Mouse (Mus musculus) kidney, embryonic 14.5 days (tissue): ENCODE measurements around the gene Cd79a. TPM values are rescaled to one million over a fixed set of nuclear protein-coding genes. Genes with fewer than 3 reads are reported as not detected.

Source experiments
- polyA plus RNA-seq: library from polyadenylated mRNA; unstranded; fragments of >200 nt; fragmentation: Nextera tagmentation; extraction: Ambion mirVana; gene quantifications from 2 replicates; pipeline ENCODE4 v1.2.1, GENCODE M21; 2014

Cd79a gene
- polyA plus RNA-seq, 1 experiment from 2014 or later: 1.5 TPM

Other genes with a start within 250 kb of the Cd79a start
- not detected in 2 replicates for gene Tex101, start 220.7 kb upstream of the Cd79a start, polyA plus RNA-seq
- not detected in 2 replicates for gene BC049730, start 188.1 kb upstream of the Cd79a start, polyA plus RNA-seq
- gene Gm4763, start 170.5 kb upstream of the Cd79a start, polyA plus RNA-seq: not detected in 2 replicates
- 0.24 and 0.36 TPM in 2 replicates for gene Cd177, start 137.1 kb upstream of the Cd79a start, polyA plus RNA-seq
- 0.39 and 0.41 TPM in 2 replicates for gene Ceacam10, start 120.2 kb upstream of the Cd79a start, polyA plus RNA-seq
- 18.8 and 22.4 TPM in 2 replicates for gene Gm9844, start 35.2 kb upstream of the Cd79a start, polyA plus RNA-seq
- gene Lypd4, start 27.4 kb upstream of the Cd79a start, polyA plus RNA-seq: not detected in 2 replicates
- not detected in 2 replicates for gene Dmrtc2, start 27.3 kb upstream of the Cd79a start, polyA plus RNA-seq
- 2,731 and 3,572 TPM in 2 replicates for gene Rps19, start 13.0 kb upstream of the Cd79a start, polyA plus RNA-seq
- gene Arhgef1, start 5.5 kb downstream of the Cd79a start, polyA plus RNA-seq: 67.5 and 91.2 TPM in 2 replicates
- not detected in 2 replicates for gene Gm4881, start 47.1 kb downstream of the Cd79a start, polyA plus RNA-seq
- gene Rabac1, start 75.4 kb downstream of the Cd79a start, polyA plus RNA-seq: 129 and 144 TPM in 2 replicates
- gene Atp1a3, start 108.6 kb downstream of the Cd79a start, polyA plus RNA-seq: 0.27 and 0.68 TPM in 2 replicates
- 13.2 and 14.2 TPM in 2 replicates for gene Grik5, start 175.0 kb downstream of the Cd79a start, polyA plus RNA-seq
- gene Zfp574, start 175.2 kb downstream of the Cd79a start, polyA plus RNA-seq: 21.9 and 33.4 TPM in 2 replicates